Mouse (Mus musculus): ENCODE measurements around the gene Mbtps2.

The Mbtps2 gene

GRCm38 (mm10) chrX:157504506-157504905, 94.0 kb downstream of the Mbtps2 start:
- no peak for DNase-seq (ENCODE audit: extremely low read depth, low read depth)

GRCm38 (mm10) chrX:157501871-157502270, 96.6 kb downstream of the Mbtps2 start:
- DNase-seq (ENCODE audit: extremely low read depth, low read depth): no peak

GRCm38 (mm10) chrX:157500004-157500403, 98.5 kb downstream of the Mbtps2 start:
- DNase-seq (ENCODE audit: extremely low read depth, low read depth): no peak

- peak; percentile 31 for DNase-seq (ENCODE audit: extremely low read depth, low read depth)
Observed at GRCm38 (mm10) chrX:157493159-157493558, 105.4 kb downstream of the Mbtps2 start.

- DNase-seq (ENCODE audit: extremely low read depth, low read depth): peak; percentile 81
Observed at GRCm38 (mm10) chrX:157491944-157492726, 106.4 kb downstream of the Mbtps2 start, which contains the start of gene Sms. TSS of gene Sms (minus strand) at chrX:157492287.

GRCm38 (mm10) chrX:157491145-157491935, 107.2 kb downstream of the Mbtps2 start:
- DNase-seq (ENCODE audit: extremely low read depth, low read depth): no peak

- DNase-seq (ENCODE audit: extremely low read depth, low read depth): no peak
Observed at GRCm38 (mm10) chrX:157490769-157491144, 107.8 kb downstream of the Mbtps2 start.

GRCm38 (mm10) chrX:157489871-157490721, 108.4 kb downstream of the Mbtps2 start:
- DNase-seq (ENCODE audit: extremely low read depth, low read depth): peak; percentile 37

- DNase-seq (ENCODE audit: extremely low read depth, low read depth): no peak
Observed at GRCm38 (mm10) chrX:157488831-157489230, 109.7 kb downstream of the Mbtps2 start.

GRCm38 (mm10) chrX:157486765-157487164, 111.8 kb downstream of the Mbtps2 start:
- DNase-seq (ENCODE audit: extremely low read depth, low read depth): no peak
